ENCODE assay signal across 29 mouse cellular contexts in genomic region chr3:107238471-107238980, GRCm38 (mm10). TPM values are rescaled to one million over a fixed set of nuclear protein-coding genes. Genes with fewer than 3 reads are reported as not detected.
"Had no signal": no experiment of that assay in that cellular context is flagged by ENCODE, and none has a peak within 500 bp of the region (broad histone marks: within the 10 kb centered on the region; RNA-seq: fewer than 3 reads in every experiment).

No protein-coding gene starts in this region.

- H3K9ac ChIP-seq: limb, embryonic 13.5 days; liver, embryonic 15.5 days had no signal

- ATAC-seq: hindbrain, postnatal 0 days; inflammation-experienced regulatory T-cells, adult 6 months; intestine, embryonic 16.5 days had no signal

- H3K27me3 ChIP-seq: limb, embryonic 13.5 days had no signal

- H3K27ac ChIP-seq: hindbrain, postnatal 0 days; kidney, postnatal 0 days; layer of hippocampus, adult 2 months; limb, embryonic 10.5 days; limb, embryonic 13.5 days; liver, embryonic 15.5 days had no signal

- H3K4me3 ChIP-seq: layer of hippocampus, adult 2 months; limb, embryonic 10.5 days; limb, embryonic 13.5 days; liver, embryonic 15.5 days had no signal

- H3K4me1 ChIP-seq: limb, embryonic 13.5 days; liver, embryonic 15.5 days had no signal

- H3K4me2 ChIP-seq: limb, embryonic 13.5 days; liver, embryonic 15.5 days; midbrain, embryonic 11.5 days had no signal

- H3K9me3 ChIP-seq: limb, embryonic 10.5 days; limb, embryonic 13.5 days; liver, embryonic 15.5 days had no signal

- H3K36me3 ChIP-seq: limb, embryonic 10.5 days; limb, embryonic 13.5 days; liver, embryonic 15.5 days had no signal

- DNase-seq: layer of hippocampus, adult 9-11 months; liver; lung, adult 2 months; lung, postnatal 14 days; lung, postnatal 4 days; midbrain, embryonic 14.5 days; thymus, postnatal 25 days had no signal

RNA-seq across cellular contexts. Expression of gene Prok1, which starts 1.0 kb away (rescaled TPM):
- total RNA-seq: layer of hippocampus, adult 2 months; megakaryocyte progenitor cell, adult 5-6 weeks; megakaryocyte-erythroid progenitor cell, adult 5-6 weeks had no signal
- polyA plus RNA-seq: limb, embryonic 10.5 days; lung, adult 2 months; lung, embryonic 16.5 days; neural tube, embryonic 11.5 days; small intestine, adult 2 months; spleen, adult 2 months; stomach, embryonic 14.5 days had no signal

RNA-seq across cellular contexts. Expression of gene A630076J17Rik, which starts 8.1 kb away (rescaled TPM):
- total RNA-seq: hindbrain, postnatal 0 days; layer of hippocampus, adult 2 months; layer of hippocampus, postnatal 25 days; left cerebral cortex, adult 18-20 months; left cerebral cortex, postnatal 25 days; megakaryocyte progenitor cell, adult 5-6 weeks; megakaryocyte-erythroid progenitor cell, adult 5-6 weeks; midbrain, postnatal 0 days had no signal
- polyA plus RNA-seq: hindbrain, postnatal 0 days; intestine, embryonic 16.5 days; kidney, postnatal 0 days; large intestine, adult 2 months; limb, embryonic 10.5 days; limb, embryonic 13.5 days; liver, embryonic 15.5 days; lung, adult 2 months; midbrain, embryonic 11.5 days; midbrain, embryonic 14.5 days; midbrain, postnatal 0 days; neural tube, embryonic 11.5 days; neural tube, embryonic 14.5 days; small intestine, adult 2 months; spleen, adult 2 months had no signal

RNA-seq across cellular contexts. Expression of gene Cym, which starts 17.0 kb away (rescaled TPM):
- total RNA-seq: layer of hippocampus, adult 2 months; layer of hippocampus, postnatal 25 days; left cerebral cortex, adult 18-20 months; left cerebral cortex, postnatal 25 days; megakaryocyte progenitor cell, adult 5-6 weeks; megakaryocyte-erythroid progenitor cell, adult 5-6 weeks; midbrain, postnatal 0 days had no signal
- polyA plus RNA-seq: hindbrain, postnatal 0 days; limb, embryonic 10.5 days; limb, embryonic 13.5 days; midbrain, embryonic 11.5 days; neural tube, embryonic 11.5 days had no signal

RNA-seq across cellular contexts. Expression of gene Slc16a4, which starts 52.5 kb away (rescaled TPM):
- total RNA-seq: megakaryocyte-erythroid progenitor cell, adult 5-6 weeks had no signal
- polyA plus RNA-seq: small intestine, adult 2 months had no signal
